Mouse (Mus musculus) CH12.LX (cell line): ENCODE data around the gene 1700029P11Rik. TPM values are rescaled to one million over a fixed set of nuclear protein-coding genes. Genes with fewer than 3 reads are reported as not detected.

Experiments
- DNase-seq: peaks from one replicate; pipeline ENCODE4 v3.0.0-alpha.2; 2013; ENCODE audit errors: extremely low read depth
- H3K27ac ChIP-seq: 2 replicates; pipeline ENCODE4 v1.5.1; 2012; ENCODE audit warnings: low read depth, mild to moderate bottlenecking, control low read depth, moderate library complexity; ENCODE audit not compliant: insufficient read depth
- H3K27me3 ChIP-seq: replicated peaks from 2 replicates; pipeline ENCODE3; 2012; ENCODE audit warnings: inconsistent platforms
- H3K36me3 ChIP-seq, 2 experiments: replicated peaks in 1 of 2; 2 replicates each; pipeline versions ENCODE3 to v1.6.1; 2012; ENCODE audit warnings: inconsistent platforms in 1 of 2, low read length in 1 of 2, mild to moderate bottlenecking in 1 of 2, mixed read lengths in 1 of 2, moderate library complexity in 1 of 2; ENCODE audit not compliant: control insufficient read depth in 1 of 2, insufficient read depth in 1 of 2
- H3K4me1 ChIP-seq, 2 experiments: 2 replicates each; pipeline ENCODE4 v1.6.1; 2012; ENCODE audit warnings: inconsistent platforms in 1 of 2, moderate library complexity in 1 of 2; ENCODE audit not compliant: insufficient read depth in 2 of 2, control insufficient read depth in 1 of 2
- H3K4me2 ChIP-seq: 2 replicates; pipeline ENCODE4 v1.6.1; 2012; ENCODE audit warnings: low read depth, mild to moderate bottlenecking, control low read depth; ENCODE audit not compliant: poor library complexity, insufficient read depth, severe bottlenecking
- H3K4me3 ChIP-seq, 3 experiments: fragments of 150-350 bp in 1 of 3; sonication (generic) in 1 of 3; replicated peaks in 1 of 3; 2 replicates each; pipeline versions ENCODE3 to v1.5.1; 2011 to 2012; ENCODE audit warnings: low read depth in 2 of 3, low read length in 2 of 3, mild to moderate bottlenecking in 2 of 3, moderate library complexity in 2 of 3, control low read depth in 1 of 3, improper control_type of control experiment in 1 of 3, inconsistent platforms in 1 of 3, mixed read lengths in 1 of 3; ENCODE audit not compliant: poor library complexity in 1 of 3
- H3K79me2 ChIP-seq: replicated peaks from 2 replicates; pipeline ENCODE4 v1.6.1; 2012; ENCODE audit warnings: mild to moderate bottlenecking, moderate library complexity; ENCODE audit not compliant: control insufficient read depth, poor library complexity, insufficient read depth, severe bottlenecking; ENCODE audit errors: extremely low read depth
- H3K9ac ChIP-seq: 2 replicates; pipeline ENCODE4 v1.6.1; 2012; ENCODE audit warnings: low read depth, mild to moderate bottlenecking, control low read depth, moderate library complexity; ENCODE audit not compliant: insufficient read depth
- H3K9me3 ChIP-seq: replicated peaks from 2 replicates; pipeline ENCODE3; 2012; ENCODE audit warnings: low read length, inconsistent platforms, mixed read lengths
- E2F4 ChIP-seq: IDR thresholded peaks from 2 replicates; pipeline ENCODE4 v1.6.1; 2011; ENCODE audit warnings: low read depth, low read length, improper control_type of control experiment; ENCODE audit not compliant: insufficient replicate concordance
- MAX ChIP-seq: IDR thresholded peaks from 2 replicates; pipeline ENCODE4 v1.6.1; 2011; ENCODE audit warnings: low read length, improper control_type of control experiment
- MAZ ChIP-seq: IDR thresholded peaks from 2 replicates; pipeline ENCODE4 v1.6.1; 2012; ENCODE audit warnings: low read depth, mild to moderate bottlenecking, inconsistent platforms, low read length, improper control_type of control experiment, moderate library complexity
- MXI1 ChIP-seq: IDR thresholded peaks from 2 replicates; pipeline ENCODE4 v1.6.1; 2011; ENCODE audit warnings: mild to moderate bottlenecking, low read depth, low read length, improper control_type of control experiment
- NRF1 ChIP-seq: IDR thresholded peaks from 2 replicates; pipeline ENCODE4 v1.6.1; 2014; ENCODE audit warnings: low read depth, mild to moderate bottlenecking, inconsistent platforms, low read length, improper control_type of control experiment, moderate library complexity
- POLR2AphosphoS2 ChIP-seq: IDR thresholded peaks from 2 replicates; pipeline ENCODE4 v1.6.1; 2011; ENCODE audit warnings: low read depth, low read length, improper control_type of control experiment
- RAD21 ChIP-seq: IDR thresholded peaks from 2 replicates; pipeline ENCODE4 v1.6.1; 2011; ENCODE audit warnings: low read depth, mild to moderate bottlenecking, low read length, improper control_type of control experiment, moderate library complexity
- USF1 ChIP-seq: IDR thresholded peaks from 2 replicates; pipeline ENCODE4 v1.6.1; 2014; ENCODE audit warnings: low read depth, mild to moderate bottlenecking, inconsistent platforms, low read length, improper control_type of control experiment
- dilution Hi-C: fragments of 300-500 bp; cut with MboI; formaldehyde crosslinking; loops from 2 replicates; pipeline ENCODE4 v1.14.3; 2020; ENCODE audit warnings: low sequenced_read_pairs; ENCODE audit not compliant: extremely low pct_unique_long_range_greater_than_20kb, extremely low pct_ligation_motif_present
- in situ Hi-C: fragments of 300-500 bp; cut with MboI; formaldehyde crosslinking; loops from 3 replicates; pipeline ENCODE4 v1.14.3; 2019; ENCODE audit warnings: low sequenced_read_pairs, low pct_ligation_motif_present, low pct_unique_long_range_greater_than_20kb, mixed read lengths
- polyA plus RNA-seq: library from polyadenylated mRNA; unstranded; fragments of >175 nt; gene quantifications from 2 replicates; pipeline ENCODE4 v1.2.1, GENCODE M21; 2012; ENCODE audit warnings: low read depth; ENCODE audit not compliant: insufficient read length
- total RNA-seq, 2 experiments: library from RNA; depleted of rRNA; stranded (reverse); fragments of 300-350 nt in 1 of 2; fragments of >200 nt in 1 of 2; gene quantifications; 2 replicates each; pipeline ENCODE4 v1.2.3; 2012 to 2014

The 1700029P11Rik gene
- total and polyA plus RNA-seq, 3 experiments: not detected

GRCm38 (mm10) chr15:81990549-81990948, 10.2 kb downstream of the 1700029P11Rik start:
- H3K27me3 ChIP-seq: no peaks in the 10 kb centered on the region
- peaks cover 17 to 47% of the 10 kb centered on the region in 2 experiments for H3K36me3 ChIP-seq
- no peak overlapping the region for H3K9ac ChIP-seq
- H3K27ac ChIP-seq: no peak overlapping the region
- H3K79me2 ChIP-seq: no peaks in the 10 kb centered on the region
- no peaks in the 10 kb centered on the region for H3K9me3 ChIP-seq
- DNase-seq: no peak
- H3K4me2 ChIP-seq: no peak overlapping the region
- H3K4me1 ChIP-seq: peaks cover 0 to 5% of the 10 kb centered on the region in 2 experiments; a peak in 1 of 4 replicates
- no peak overlapping the region for H3K4me3 ChIP-seq
- TF ChIP-seq E2F4 (no peak), NRF1 (no peak), RAD21 (no peak), MAZ (no peak)
- in situ Hi-C loops: no loop called here
- dilution Hi-C loops: no loop called here

DNA sequence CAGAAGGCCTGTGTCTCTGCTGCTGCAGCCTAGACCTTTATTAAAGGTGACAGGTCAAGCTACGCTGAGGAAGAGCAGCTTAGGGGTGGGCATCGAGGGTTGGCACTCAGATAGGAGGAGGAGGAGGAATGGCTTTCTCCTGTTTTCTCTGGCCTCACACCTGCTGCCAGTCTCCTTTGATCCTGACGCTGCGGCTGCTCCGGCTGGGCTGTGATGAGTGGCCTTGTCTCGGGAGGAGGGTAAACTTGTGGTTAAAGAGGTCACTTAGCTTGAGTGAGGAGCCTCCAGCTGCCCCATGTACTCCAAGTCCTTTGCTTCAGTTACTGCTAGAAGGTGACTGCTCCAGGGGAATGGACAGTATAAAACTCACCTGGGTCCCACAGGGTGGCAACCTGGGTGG, 13.7 kb downstream of the 1700029P11Rik start:
- in situ Hi-C loops: no loop called here
- no peak overlapping the region for H3K4me3 ChIP-seq
- TF ChIP-seq MAX (no peak), POLR2AphosphoS2 (no peak), USF1 (no peak), NRF1 (no peak)
- no peaks in the 10 kb centered on the region for H3K9me3 ChIP-seq
- dilution Hi-C loops: no loop called here
- no peak overlapping the region for H3K27ac ChIP-seq
- H3K27me3 ChIP-seq: no peaks in the 10 kb centered on the region
- no peak overlapping the region for H3K9ac ChIP-seq
- H3K79me2 ChIP-seq: no peaks in the 10 kb centered on the region
- peaks cover 31 to 80% of the 10 kb centered on the region in 2 experiments for H3K36me3 ChIP-seq
- H3K4me1 ChIP-seq: no peaks in the 10 kb centered on the region
- no peak overlapping the region for H3K4me2 ChIP-seq
- no peak for DNase-seq

GRCm38 (mm10) chr15:82004257-82004656, 23.9 kb downstream of the 1700029P11Rik start:
- H3K27me3 ChIP-seq: no peaks in the 10 kb centered on the region
- H3K4me2 ChIP-seq: no peak overlapping the region
- H3K79me2 ChIP-seq: no peaks in the 10 kb centered on the region
- no peaks in the 10 kb centered on the region for H3K9me3 ChIP-seq
- H3K4me3 ChIP-seq: no peak overlapping the region
- H3K36me3 ChIP-seq: peaks cover 19 to 81% of the 10 kb centered on the region in 2 experiments
- H3K9ac ChIP-seq: no peak overlapping the region
- dilution Hi-C loops: no loop called here
- DNase-seq: no peak
- H3K27ac ChIP-seq: no peak overlapping the region
- TF ChIP-seq MXI1: no peak
- in situ Hi-C loops: no loop called here
- H3K4me1 ChIP-seq: no peaks in the 10 kb centered on the region
